Mouse (Mus musculus): ENCODE results near the gene Svopl. TPM values are rescaled to one million over a fixed set of nuclear protein-coding genes. Genes with fewer than 3 reads are reported as not detected.

Gene Svopl
- under 1 TPM in 1 of 2 experiments, not detected in 1; 0.10 TPM for total RNA-seq (2021)
- long read RNA-seq, experiment 1, partial matches to known transcripts: 1 of 1 reads
- long read RNA-seq, experiment 1, other reads (novel, unspliced or antisense): 0 of 1 reads
- long read RNA-seq, experiment 2, partial matches to known transcripts: 0 of 1 reads
- long read RNA-seq, experiment 2, other reads (novel, unspliced or antisense): 1 of 1 reads

GRCm38 (mm10) chr6:38046838-38047237 is at the start of gene Svopl:
Gene Svopl (minus strand): TSS chr6:38046996.
- DNase-seq: no peak
- intact Hi-C loops (cut with DNase I): no loop called here

- no peak for DNase-seq
- intact Hi-C loops (cut with DNase I): no loop called here
These were observed 47.9 kb upstream of the Svopl start for GRCm38 (mm10) chr6:38094701-38095100.

GRCm38 (mm10) chr6:38092539-38092938 is 45.7 kb upstream of the Svopl start:
- intact Hi-C loops (cut with DNase I): no loop called here

GRCm38 (mm10) chr6:38087242-38088026 is 40.6 kb upstream of the Svopl start:
- no peak for DNase-seq
- intact Hi-C loops (cut with DNase I): no loop called here

More at GRCm38 (mm10) chr6:38092539-38092938, 45.7 kb upstream of the Svopl start:
- no peak for DNase-seq

- DNase-seq: no peak
- intact Hi-C loops (cut with DNase I): no loop called here
These were observed 36.4 kb upstream of the Svopl start for GRCm38 (mm10) chr6:38083204-38083603.

GRCm38 (mm10) chr6:38081727-38082341 is 35.0 kb upstream of the Svopl start:
- intact Hi-C loops (cut with DNase I): no loop called here
- DNase-seq: peak in 1 of 2 experiments; percentile 18

GRCm38 (mm10) chr6:38080364-38080763 is 33.6 kb upstream of the Svopl start:
- intact Hi-C loops (cut with DNase I): no loop called here
- no peak for DNase-seq

- intact Hi-C loops (cut with DNase I): no loop called here
- no peak for DNase-seq
These were observed 26.8 kb upstream of the Svopl start for GRCm38 (mm10) chr6:38073592-38073991.

GRCm38 (mm10) chr6:38072137-38072796 is 25.5 kb upstream of the Svopl start:
- DNase-seq: no peak
- intact Hi-C loops (cut with DNase I): no loop called here

- intact Hi-C loops (cut with DNase I): no loop called here
- no peak for DNase-seq
These were observed 24.5 kb upstream of the Svopl start for GRCm38 (mm10) chr6:38071256-38071655.

- intact Hi-C loops (cut with DNase I): loop anchor here (2.0 to 5.0 kb wide), 3 partner anchors 57 to 605 kb away; no protein-coding TSS in a partner anchor
- DNase-seq: peak; percentile 13 to 21
These were observed 19.4 kb upstream of the Svopl start for GRCm38 (mm10) chr6:38066215-38066614.

GRCm38 (mm10) chr6:38065501-38066122 is 18.8 kb upstream of the Svopl start:
- no peak for DNase-seq
- intact Hi-C loops (cut with DNase I): loop anchor here (2.0 to 5.0 kb wide), 3 partner anchors 57 to 605 kb away; no protein-coding TSS in a partner anchor

- intact Hi-C loops (cut with DNase I): loop anchor here (5.0 kb wide), 1 partner anchor 478 kb away; no protein-coding TSS in a partner anchor
- no peak for DNase-seq
These were observed 18.3 kb upstream of the Svopl start for GRCm38 (mm10) chr6:38065122-38065500.

- intact Hi-C loops (cut with DNase I): loop anchor here (5.0 kb wide), 1 partner anchor 477 kb away; no protein-coding TSS in a partner anchor
- no peak for DNase-seq
These were observed 17.8 kb upstream of the Svopl start for GRCm38 (mm10) chr6:38064621-38065020.

- intact Hi-C loops (cut with DNase I): no loop called here
- DNase-seq: no peak
These were observed 12.0 kb upstream of the Svopl start for GRCm38 (mm10) chr6:38058805-38059204.

GRCm38 (mm10) chr6:38055471-38056330 is 8.9 kb upstream of the Svopl start:
- no peak for DNase-seq
- intact Hi-C loops (cut with DNase I): no loop called here

- intact Hi-C loops (cut with DNase I): no loop called here
- no peak for DNase-seq
These were observed 2.8 kb upstream of the Svopl start for GRCm38 (mm10) chr6:38049601-38050000.

GRCm38 (mm10) chr6:38048800-38049561 is 2.2 kb upstream of the Svopl start:
- no peak for DNase-seq
- intact Hi-C loops (cut with DNase I): no loop called here

- no peak for DNase-seq
- intact Hi-C loops (cut with DNase I): no loop called here
These were observed 1.2 kb upstream of the Svopl start for GRCm38 (mm10) chr6:38048003-38048402.

Data from gastrocnemius, postnatal 36 days (tissue).